Mouse (Mus musculus): ENCODE data around the gene Rgs14.

GRCm38 (mm10) chr13:55327633-55328032, 41.9 kb upstream of the Rgs14 start:
- TF ChIP-seq POLR2A (IDR thresholded peaks at IDR 0.05; ENCODE audit: borderline replicate concordance, low read depth, low read length) = no peak
- TF ChIP-seq CTCF (IDR thresholded peaks at IDR 0.05; ENCODE audit: low read depth, low read length) = peak; percentile 91

Measured in bone marrow macrophage, adult 2 months (primary cell).